Mouse (Mus musculus): ENCODE measurements around the gene Slc35a2.

GRCm38 (mm10) chrX:7864551-7864950 is 19.3 kb upstream of the Slc35a2 start:
- TF ChIP-seq CTCF (IDR thresholded peaks at IDR 0.05; ENCODE audit: extremely low read depth, insufficient read depth, insufficient read length, insufficient replicate concordance) = no peak
- TF ChIP-seq POLR2A (IDR thresholded peaks at IDR 0.05; ENCODE audit: low read depth, low read length) = no peak
